Mouse (Mus musculus): ENCODE data around the gene Rac2. TPM values are rescaled to one million over a fixed set of nuclear protein-coding genes. Genes with fewer than 3 reads are reported as not detected.

The Rac2 gene
- polyA plus RNA-seq, 1 experiment from 2014 or later, result 2.9 TPM

- WGBS, result 91% methylated on average over 7 of the region's 7 CpGs
- ATAC-seq, result no peak
- no peak overlapping the region for H3K4me2 ChIP-seq
- H3K36me3 ChIP-seq (ENCODE audit: poor library complexity, severe bottlenecking), result no peaks in the 10 kb centered on the region
- no peak overlapping the region for H3K9ac ChIP-seq
- peaks cover 14% of the 10 kb centered on the region for H3K4me1 ChIP-seq
- H3K4me3 ChIP-seq, result no peak overlapping the region
- H3K27ac ChIP-seq, result no peak overlapping the region
- no peaks in the 10 kb centered on the region; the same call in 1 of the 2 replicates for H3K9me3 ChIP-seq (replicated peaks)
- no peaks in the 10 kb centered on the region for H3K27me3 ChIP-seq
Observed at GRCm38 (mm10) chr15:78585404-78585803, 12.8 kb upstream of the Rac2 start.

GRCm38 (mm10) chr15:78583352-78583751, 10.8 kb upstream of the Rac2 start:
- WGBS, result 21% methylated on average over 11 of the region's 11 CpGs
- no peaks in the 10 kb centered on the region; the same call in 1 of the 2 replicates for H3K9me3 ChIP-seq (replicated peaks)
- H3K27ac ChIP-seq, result peak overlapping the region; percentile 10; the same call in 1 of the 2 replicates
- H3K4me1 ChIP-seq, result peaks cover 27% of the 10 kb centered on the region
- no peaks in the 10 kb centered on the region for H3K36me3 ChIP-seq (ENCODE audit: poor library complexity, severe bottlenecking)
- no peak overlapping the region for H3K4me3 ChIP-seq
- H3K27me3 ChIP-seq, result no peaks in the 10 kb centered on the region
- no peak overlapping the region for H3K4me2 ChIP-seq
- no peak for ATAC-seq
- no peak overlapping the region for H3K9ac ChIP-seq

- Histone ChIP-seq H3K4me3 (no peak overlapping the region), H3K27ac (no peak overlapping the region), H3K36me3 (ENCODE audit: poor library complexity, severe bottlenecking) (no peaks in the 10 kb centered on the region), H3K9me3 (replicated peaks) (no peaks in the 10 kb centered on the region), H3K27me3 (no peaks in the 10 kb centered on the region), H3K4me2 (no peak overlapping the region), H3K9ac (no peak overlapping the region), H3K4me1 (peaks cover 22% of the 10 kb centered on the region)
- WGBS, result 71% methylated on average over 4 of the region's 4 CpGs
- ATAC-seq, result no peak
Observed at GRCm38 (mm10) chr15:78576284-78576810, 3.8 kb upstream of the Rac2 start.

- Histone ChIP-seq H3K9ac (no peak overlapping the region), H3K27me3 (no peaks in the 10 kb centered on the region)
- WGBS, result 89% methylated on average over 5 of the region's 5 CpGs
Observed at GRCm38 (mm10) chr15:78572270-78572600, 348 bp downstream of the Rac2 start.

GRCm38 (mm10) chr15:78571554-78572269, 871 bp downstream of the Rac2 start:
- no peaks in the 10 kb centered on the region for H3K4me1 ChIP-seq
- H3K4me2 ChIP-seq, result no peak overlapping the region
- H3K4me3 ChIP-seq, result no peak overlapping the region
- 76% methylated on average over 16 of the region's 16 CpGs for WGBS
- no peaks in the 10 kb centered on the region for H3K9me3 ChIP-seq (replicated peaks)
- no peaks in the 10 kb centered on the region for H3K36me3 ChIP-seq (ENCODE audit: poor library complexity, severe bottlenecking)
- no peak overlapping the region for H3K27ac ChIP-seq
- no peak for ATAC-seq
- no peaks in the 10 kb centered on the region for H3K27me3 ChIP-seq
- no peak overlapping the region for H3K9ac ChIP-seq

More at GRCm38 (mm10) chr15:78572270-78572600, 348 bp downstream of the Rac2 start:
- Histone ChIP-seq H3K4me1 (no peaks in the 10 kb centered on the region), H3K27ac (no peak overlapping the region), H3K4me2 (no peak overlapping the region), H3K9me3 (replicated peaks) (no peaks in the 10 kb centered on the region), H3K4me3 (no peak overlapping the region), H3K36me3 (ENCODE audit: poor library complexity, severe bottlenecking) (no peaks in the 10 kb centered on the region)
- no peak for ATAC-seq

GRCm38 (mm10) chr15:78570170-78570569, 2.4 kb downstream of the Rac2 start:
- Histone ChIP-seq H3K27me3 (no peaks in the 10 kb centered on the region), H3K4me2 (no peak overlapping the region), H3K36me3 (ENCODE audit: poor library complexity, severe bottlenecking) (no peaks in the 10 kb centered on the region), H3K9me3 (replicated peaks) (no peaks in the 10 kb centered on the region), H3K27ac (no peak overlapping the region), H3K4me3 (no peak overlapping the region), H3K9ac (no peak overlapping the region), H3K4me1 (no peaks in the 10 kb centered on the region)
- ATAC-seq, result no peak
- WGBS, result 94% methylated on average over 5 of the region's 5 CpGs

- H3K27ac ChIP-seq, result no peak overlapping the region
- no peak overlapping the region for H3K4me3 ChIP-seq
- H3K4me1 ChIP-seq, result no peaks in the 10 kb centered on the region
- no peak for ATAC-seq
- WGBS, result 69% methylated on average over 9 of the region's 9 CpGs
- no peaks in the 10 kb centered on the region for H3K27me3 ChIP-seq
- H3K4me2 ChIP-seq, result no peak overlapping the region
- no peak overlapping the region for H3K9ac ChIP-seq
- H3K36me3 ChIP-seq (ENCODE audit: poor library complexity, severe bottlenecking), result no peaks in the 10 kb centered on the region
- no peaks in the 10 kb centered on the region for H3K9me3 ChIP-seq (replicated peaks)
Observed at GRCm38 (mm10) chr15:78567608-78568120, 4.9 kb downstream of the Rac2 start.

GRCm38 (mm10) chr15:78564764-78565435, 7.7 kb downstream of the Rac2 start:
- no peak overlapping the region for H3K9ac ChIP-seq
- H3K4me1 ChIP-seq, result no peaks in the 10 kb centered on the region

GRCm38 (mm10) chr15:78563937-78564336, 8.6 kb downstream of the Rac2 start:
- H3K27me3 ChIP-seq, result no peaks in the 10 kb centered on the region
- no peak for ATAC-seq
- no peaks in the 10 kb centered on the region for H3K9me3 ChIP-seq (replicated peaks)
- no peak overlapping the region for H3K4me2 ChIP-seq
- H3K4me3 ChIP-seq, result no peak overlapping the region
- H3K36me3 ChIP-seq (ENCODE audit: poor library complexity, severe bottlenecking), result no peaks in the 10 kb centered on the region
- 86% methylated on average over 5 of the region's 5 CpGs for WGBS
- H3K27ac ChIP-seq, result no peak overlapping the region
- H3K9ac ChIP-seq, result no peak overlapping the region
- H3K4me1 ChIP-seq, result no peaks in the 10 kb centered on the region

More at GRCm38 (mm10) chr15:78564764-78565435, 7.7 kb downstream of the Rac2 start:
- H3K4me2 ChIP-seq, result no peak overlapping the region
- no peak for ATAC-seq
- H3K27ac ChIP-seq, result no peak overlapping the region
- 80% methylated on average over 11 of the region's 11 CpGs for WGBS
- H3K9me3 ChIP-seq (replicated peaks), result no peaks in the 10 kb centered on the region
- no peak overlapping the region for H3K4me3 ChIP-seq
- H3K27me3 ChIP-seq, result no peaks in the 10 kb centered on the region
- H3K36me3 ChIP-seq (ENCODE audit: poor library complexity, severe bottlenecking), result no peaks in the 10 kb centered on the region

- Histone ChIP-seq H3K9ac (no peak overlapping the region), H3K4me2 (no peak overlapping the region), H3K9me3 (replicated peaks) (no peaks in the 10 kb centered on the region), H3K4me3 (no peak overlapping the region), H3K27ac (no peak overlapping the region), H3K36me3 (ENCODE audit: poor library complexity, severe bottlenecking) (no peaks in the 10 kb centered on the region), H3K27me3 (no peaks in the 10 kb centered on the region), H3K4me1 (no peaks in the 10 kb centered on the region)
- WGBS, result 94% methylated on average over 3 of the region's 3 CpGs
- no peak for ATAC-seq
Observed at GRCm38 (mm10) chr15:78563344-78563743, 9.2 kb downstream of the Rac2 start.

GRCm38 (mm10) chr15:78559141-78559979, 13.2 kb downstream of the Rac2 start:
- no peaks in the 10 kb centered on the region for H3K9me3 ChIP-seq (replicated peaks)

More at GRCm38 (mm10) chr15:78559141-78559979, 13.2 kb downstream of the Rac2 start:
- H3K4me3 ChIP-seq, result no peak overlapping the region
- H3K4me2 ChIP-seq, result no peak overlapping the region
- H3K27me3 ChIP-seq, result no peaks in the 10 kb centered on the region
- H3K27ac ChIP-seq, result no peak overlapping the region
- 55% methylated on average over 11 of the region's 11 CpGs for WGBS
- no peak overlapping the region for H3K9ac ChIP-seq
- no peaks in the 10 kb centered on the region for H3K36me3 ChIP-seq (ENCODE audit: poor library complexity, severe bottlenecking)
- no peaks in the 10 kb centered on the region for H3K4me1 ChIP-seq
- no peak for ATAC-seq
